Mouse (Mus musculus) forebrain, embryonic 10.5 days (tissue): ENCODE measurements around the gene Dhx57. TPM values are rescaled to one million over a fixed set of nuclear protein-coding genes. Genes with fewer than 3 reads are reported as not detected.

Experiments
- DNase-seq: peaks from one replicate; pipeline ENCODE4 v3.0.0-alpha.2; 2017; ENCODE audit warnings: low spot score; ENCODE audit errors: extremely low spot score
- H3K27ac ChIP-seq: fragments of 300-500 bp; sonication (generic); 2 replicates; pipeline ENCODE4 v1.5.1; 2016; ENCODE audit warnings: mild to moderate bottlenecking
- H3K27me3 ChIP-seq: fragments of 300-500 bp; sonication (generic); 2 replicates; pipeline ENCODE4 v1.6.1; 2016; ENCODE audit warnings: mild to moderate bottlenecking; ENCODE audit not compliant: poor library complexity, severe bottlenecking
- H3K36me3 ChIP-seq: fragments of 300-500 bp; sonication (generic); replicated peaks from 2 replicates; pipeline ENCODE4 v1.6.1; 2016; ENCODE audit warnings: mild to moderate bottlenecking, moderate library complexity
- H3K4me1 ChIP-seq: fragments of 300-500 bp; sonication (generic); 2 replicates; pipeline ENCODE4 v1.6.1; 2016
- H3K4me3 ChIP-seq: fragments of 300-500 bp; sonication (generic); 2 replicates; pipeline ENCODE4 v1.5.1; 2016; ENCODE audit warnings: mild to moderate bottlenecking, moderate library complexity
- H3K9me3 ChIP-seq: fragments of 300-500 bp; sonication (generic); 2 replicates; pipeline ENCODE4 v1.6.1; 2016; ENCODE audit warnings: mild to moderate bottlenecking, moderate library complexity
- WGBS: fragments of 180-500 bp; shearing (Covaris S2); methylation state at CpG from one replicate; pipeline ENCODE4 v1.1.7; 2016; 5-methylcytosine and 5-hydroxymethylcytosine counted together
- polyA plus RNA-seq: library from polyadenylated mRNA; unstranded; fragments of >200 nt; fragmentation: Nextera tagmentation; extraction: Ambion mirVana; gene quantifications from 2 replicates; pipeline ENCODE4 v1.2.1, GENCODE M21; 2016

Gene Dhx57
- polyA plus RNA-seq = 15.0 and 16.3 TPM in 2 replicates

GRCm38 (mm10) chr17:80290074-80290657, at the start of gene Dhx57, which contains the start of gene Morn2:
Gene Dhx57 (minus strand): TSS chr17:80290476.
Gene Morn2 (plus strand): TSS chr17:80290203.
- under 1% methylated on average over 35 of the region's 35 CpGs for WGBS
- H3K4me3 ChIP-seq = peak within 1 kb of the TSS; percentile 73
- peaks cover 16% of the 10 kb centered on the region for H3K4me1 ChIP-seq
- DNase-seq = peak; percentile 98
- H3K27me3 ChIP-seq = no peaks in the 10 kb centered on the region
- H3K36me3 ChIP-seq = no peaks in the 10 kb centered on the region
- H3K27ac ChIP-seq = peak within 1 kb of the TSS; percentile 87
- no peaks in the 10 kb centered on the region for H3K9me3 ChIP-seq

DNA sequence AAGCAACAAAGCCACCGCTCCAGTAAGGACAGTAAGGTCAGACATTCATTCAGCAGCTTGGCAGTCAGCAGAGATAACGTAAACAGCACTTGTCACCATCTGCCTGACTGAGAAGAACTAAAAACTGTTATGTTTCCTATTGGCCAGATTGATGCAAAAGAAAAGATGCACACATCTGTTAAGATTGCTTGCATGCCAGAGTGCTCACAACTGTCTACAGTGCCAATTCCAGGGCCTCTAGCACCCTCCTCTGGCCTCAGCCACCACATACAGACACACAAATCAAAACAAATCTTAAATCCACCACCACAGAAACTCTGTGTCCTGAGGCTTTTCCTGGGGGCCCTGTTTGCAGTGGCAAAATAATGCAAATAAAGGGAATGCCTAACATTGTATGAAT, 42.1 kb upstream of the Dhx57 start:
- 92% methylated on average over 2 of the region's 2 CpGs for WGBS
- Histone ChIP-seq H3K27ac (no peak overlapping the region), H3K9me3 (no peaks in the 10 kb centered on the region), H3K36me3 (no peaks in the 10 kb centered on the region), H3K4me3 (no peak overlapping the region), H3K4me1 (no peaks in the 10 kb centered on the region), H3K27me3 (no peaks in the 10 kb centered on the region)
- DNase-seq = no peak

- H3K9me3 ChIP-seq = no peaks in the 10 kb centered on the region
- 81% methylated on average over 3 of the region's 3 CpGs for WGBS
- no peaks in the 10 kb centered on the region for H3K36me3 ChIP-seq
These were observed 36.2 kb upstream of the Dhx57 start for GRCm38 (mm10) chr17:80326431-80326830.

DNA sequence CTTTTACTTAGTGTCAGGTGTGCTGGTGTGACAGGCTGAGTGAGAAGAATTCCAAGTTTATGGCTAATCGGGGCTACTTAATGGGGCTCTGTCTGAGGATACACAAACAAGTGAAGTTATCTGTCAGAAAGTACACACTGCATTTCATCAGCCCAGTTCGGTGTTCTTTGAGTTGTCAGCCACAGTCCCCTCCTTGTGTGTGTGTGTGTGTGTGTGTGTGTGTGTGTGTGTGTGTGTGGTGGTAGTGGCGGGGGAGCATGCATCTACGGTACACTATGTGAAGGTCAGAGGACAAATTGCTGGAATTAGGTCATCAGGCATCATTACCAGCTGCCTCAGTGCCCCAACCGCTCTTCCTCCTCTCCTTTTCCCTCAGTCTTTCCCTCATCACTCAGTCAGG, 35.2 kb upstream of the Dhx57 start:
- H3K36me3 ChIP-seq = no peaks in the 10 kb centered on the region
- 94% methylated on average over 5 of the region's 5 CpGs for WGBS
- no peak for DNase-seq
- H3K9me3 ChIP-seq = no peaks in the 10 kb centered on the region
- no peaks in the 10 kb centered on the region for H3K4me1 ChIP-seq
- H3K27me3 ChIP-seq = no peaks in the 10 kb centered on the region
- H3K27ac ChIP-seq = no peak overlapping the region
- H3K4me3 ChIP-seq = no peak overlapping the region

More at GRCm38 (mm10) chr17:80326431-80326830, 36.2 kb upstream of the Dhx57 start:
- H3K27me3 ChIP-seq = no peaks in the 10 kb centered on the region
- DNase-seq = no peak
- no peaks in the 10 kb centered on the region for H3K4me1 ChIP-seq
- no peak overlapping the region for H3K27ac ChIP-seq
- no peak overlapping the region for H3K4me3 ChIP-seq

DNA sequence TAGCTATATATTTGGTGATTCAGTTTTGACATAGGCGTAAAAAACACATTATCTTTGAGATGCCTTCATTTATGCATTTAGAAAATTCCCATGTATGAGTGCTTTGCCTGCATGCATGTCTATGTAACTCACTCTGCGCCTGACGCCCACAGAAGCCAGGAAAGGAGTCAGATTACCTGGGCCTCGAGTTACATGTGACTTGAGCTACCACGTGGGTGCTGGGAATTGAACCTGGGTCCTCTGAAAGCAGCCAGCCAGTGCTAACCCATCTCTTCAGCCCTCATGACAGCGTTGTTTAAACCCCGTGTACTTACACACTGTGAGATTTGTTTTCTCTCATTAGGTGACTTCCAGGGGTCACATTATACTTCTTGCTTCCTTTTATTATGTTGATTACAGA, 34.2 kb upstream of the Dhx57 start:
- DNase-seq = no peak
- 87% methylated on average over 7 of the region's 7 CpGs for WGBS
- no peaks in the 10 kb centered on the region for H3K9me3 ChIP-seq
- H3K4me1 ChIP-seq = no peaks in the 10 kb centered on the region
- H3K36me3 ChIP-seq = no peaks in the 10 kb centered on the region
- H3K4me3 ChIP-seq = no peak overlapping the region
- no peaks in the 10 kb centered on the region for H3K27me3 ChIP-seq
- H3K27ac ChIP-seq = no peak overlapping the region

GRCm38 (mm10) chr17:80323658-80324057, 33.4 kb upstream of the Dhx57 start:
- Histone ChIP-seq H3K9me3 (no peaks in the 10 kb centered on the region), H3K27ac (no peak overlapping the region), H3K4me1 (no peaks in the 10 kb centered on the region), H3K27me3 (no peaks in the 10 kb centered on the region), H3K4me3 (no peak overlapping the region), H3K36me3 (no peaks in the 10 kb centered on the region)
- no peak for DNase-seq
- 83% methylated on average over 8 of the region's 8 CpGs for WGBS

- Histone ChIP-seq H3K36me3 (no peaks in the 10 kb centered on the region), H3K9me3 (no peaks in the 10 kb centered on the region), H3K27ac (no peak overlapping the region), H3K4me1 (no peaks in the 10 kb centered on the region), H3K27me3 (no peaks in the 10 kb centered on the region), H3K4me3 (no peak overlapping the region)
- 86% methylated on average over 4 of the region's 4 CpGs for WGBS
- no peak for DNase-seq
These were observed 32.7 kb upstream of the Dhx57 start for GRCm38 (mm10) chr17:80323015-80323414.

DNA sequence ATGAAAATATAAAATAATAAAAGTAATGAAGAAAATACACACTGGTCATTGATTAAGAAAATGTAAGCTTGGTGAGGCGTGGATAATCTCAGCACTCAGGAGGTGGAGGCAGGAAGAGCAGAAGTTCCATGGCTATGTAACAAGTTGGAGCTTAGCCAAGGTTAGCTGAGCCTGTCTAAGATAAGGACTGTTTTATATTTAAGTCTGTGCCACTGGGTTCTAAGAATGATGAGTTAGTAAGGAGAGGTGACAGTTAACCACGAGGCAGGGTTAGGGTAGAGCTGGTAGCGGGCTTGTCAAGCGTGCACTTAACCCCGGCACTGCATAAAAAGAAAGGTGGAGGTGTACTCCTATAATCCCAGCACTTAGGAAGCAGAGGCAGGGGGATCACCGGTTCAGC, 32.0 kb upstream of the Dhx57 start:
- Histone ChIP-seq H3K4me1 (no peaks in the 10 kb centered on the region), H3K27me3 (no peaks in the 10 kb centered on the region), H3K4me3 (no peak overlapping the region), H3K27ac (no peak overlapping the region), H3K36me3 (no peaks in the 10 kb centered on the region), H3K9me3 (no peaks in the 10 kb centered on the region)
- 88% methylated on average over 6 of the region's 6 CpGs for WGBS
- DNase-seq = no peak

- WGBS = 84% methylated on average over 4 of the region's 4 CpGs
- no peaks in the 10 kb centered on the region for H3K36me3 ChIP-seq
These were observed 22.1 kb upstream of the Dhx57 start for GRCm38 (mm10) chr17:80312405-80312804.

DNA sequence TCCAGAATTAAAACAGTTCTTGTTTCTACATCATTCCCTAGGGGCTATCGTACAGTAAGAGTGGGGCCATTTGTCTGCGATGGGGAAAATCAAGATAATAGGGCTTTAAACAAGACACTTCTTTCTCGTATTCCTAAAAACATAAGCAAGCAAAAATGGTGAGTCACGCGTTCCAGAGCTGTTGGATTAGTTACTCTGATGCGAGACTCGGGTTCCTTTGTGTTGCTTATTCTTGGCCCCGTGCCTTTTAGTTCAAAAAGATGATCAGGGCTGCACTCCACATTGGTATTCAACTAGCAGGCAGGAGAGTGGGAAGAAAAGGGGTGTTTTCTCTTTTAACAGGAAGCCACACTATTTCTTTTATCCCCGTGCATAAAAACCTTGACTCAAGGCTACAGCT, 21.5 kb upstream of the Dhx57 start:
- Histone ChIP-seq H3K27ac (0 out of 2 replicates have a peak overlapping the region, but pooled peaks have one; percentile 35), H3K9me3 (no peaks in the 10 kb centered on the region), H3K27me3 (no peaks in the 10 kb centered on the region), H3K4me1 (peaks cover 17% of the 10 kb centered on the region; the same call in 1 of the 2 replicates), H3K36me3 (no peaks in the 10 kb centered on the region), H3K4me3 (no peak overlapping the region)
- WGBS = 84% methylated on average over 9 of the region's 9 CpGs
- DNase-seq = no peak

More at GRCm38 (mm10) chr17:80312405-80312804, 22.1 kb upstream of the Dhx57 start:
- Histone ChIP-seq H3K27me3 (no peaks in the 10 kb centered on the region), H3K9me3 (no peaks in the 10 kb centered on the region), H3K4me1 (peaks cover 14% of the 10 kb centered on the region; the same call in 1 of the 2 replicates), H3K27ac (no peak overlapping the region), H3K4me3 (no peak overlapping the region)
- no peak for DNase-seq

- WGBS = 91% methylated on average over 1 of the region's 1 CpGs
- Histone ChIP-seq H3K36me3 (no peaks in the 10 kb centered on the region), H3K27ac (no peak within 1 kb of the TSS), H3K4me1 (peaks cover 17% of the 10 kb centered on the region; the same call in 1 of the 2 replicates), H3K4me3 (no peak within 1 kb of the TSS), H3K27me3 (no peaks in the 10 kb centered on the region), H3K9me3 (no peaks in the 10 kb centered on the region)
- DNase-seq = no peak
These were observed 17.0 kb upstream of the Dhx57 start, which contains the start of gene Arhgef33 for GRCm38 (mm10) chr17:80307251-80307650. Gene Arhgef33 (plus strand): TSS chr17:80307407.

DNA sequence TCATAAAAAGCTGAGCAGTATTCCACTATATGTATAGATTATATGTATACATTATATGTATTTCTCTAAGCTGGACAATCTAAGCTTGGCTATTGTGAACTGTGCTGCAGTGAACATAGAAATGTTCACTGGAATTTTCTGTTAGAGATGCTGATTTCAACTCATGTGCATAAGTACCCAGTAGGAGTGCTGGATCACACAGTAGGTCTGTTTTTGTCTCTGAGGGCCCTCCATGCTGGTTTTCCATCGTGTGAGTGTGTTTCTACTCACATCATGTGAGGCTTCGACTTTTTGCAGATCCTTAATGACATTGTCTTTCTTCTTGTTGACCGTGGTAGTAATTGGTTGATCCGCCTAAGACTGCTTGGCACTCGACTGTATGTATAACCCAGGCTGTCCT, 8.6 kb upstream of the Dhx57 start:
- H3K4me1 ChIP-seq = no peaks in the 10 kb centered on the region
- no peak for DNase-seq
- H3K36me3 ChIP-seq = no peaks in the 10 kb centered on the region
- no peaks in the 10 kb centered on the region for H3K9me3 ChIP-seq
- 93% methylated on average over 5 of the region's 5 CpGs for WGBS
- no peak overlapping the region for H3K27ac ChIP-seq
- H3K4me3 ChIP-seq = no peak overlapping the region
- H3K27me3 ChIP-seq = no peaks in the 10 kb centered on the region

DNA sequence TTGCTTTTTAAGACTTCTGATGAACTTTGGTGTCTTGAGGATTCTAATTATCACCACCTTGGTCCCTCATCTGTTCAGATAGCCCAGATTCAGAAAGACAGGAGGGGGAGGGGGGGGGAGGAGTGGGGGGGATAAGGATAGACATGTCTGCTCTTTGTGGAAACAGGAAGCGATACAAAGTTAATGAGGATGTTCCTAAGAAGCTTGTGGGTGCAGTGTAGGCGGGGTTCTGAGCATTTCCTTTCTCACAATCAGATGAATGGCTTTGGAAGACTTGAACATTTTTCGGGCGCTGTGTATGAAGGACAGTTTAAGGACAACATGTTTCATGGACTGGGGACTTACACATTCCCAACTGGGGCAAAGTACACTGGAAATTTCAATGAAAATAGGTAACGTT, 5.0 kb upstream of the Dhx57 start:
- Histone ChIP-seq H3K4me3 (no peak overlapping the region), H3K4me1 (no peaks in the 10 kb centered on the region), H3K36me3 (no peaks in the 10 kb centered on the region), H3K27ac (no peak overlapping the region), H3K9me3 (no peaks in the 10 kb centered on the region), H3K27me3 (no peaks in the 10 kb centered on the region)
- 90% methylated on average over 5 of the region's 5 CpGs for WGBS
- DNase-seq = no peak
